Mouse (Mus musculus) lung, embryonic 16.5 days (tissue): Measurements from ENCODE around the gene Gm39115. TPM values are rescaled to one million over a fixed set of nuclear protein-coding genes. Genes with fewer than 3 reads are reported as not detected.

Experiments
- ATAC-seq: fragments of 200-750 bp; cut with Nextera tagmentation; 2 replicates; pipeline ENCODE4 v1.8.0; 2017; ENCODE audit warnings: low read depth, mild to moderate bottlenecking, moderate library complexity
- H3K27ac ChIP-seq: fragments of 300-500 bp; sonication (generic); 2 replicates; pipeline ENCODE4 v1.5.1; 2014; ENCODE audit warnings: mild to moderate bottlenecking, control low read depth, low read length
- H3K27me3 ChIP-seq: fragments of 300-500 bp; sonication (generic); 2 replicates; pipeline ENCODE4 v1.6.1; 2014; ENCODE audit warnings: low read depth, low read length, mixed read lengths; ENCODE audit not compliant: control insufficient read depth, insufficient read depth
- H3K36me3 ChIP-seq: fragments of 300-500 bp; sonication (generic); 2 replicates; pipeline ENCODE4 v1.6.1; 2014; ENCODE audit warnings: low read length; ENCODE audit not compliant: control insufficient read depth, insufficient read depth
- H3K4me1 ChIP-seq: fragments of 300-500 bp; sonication (generic); replicated peaks from 2 replicates; pipeline ENCODE4 v1.6.1; 2014; ENCODE audit warnings: low read length, mixed read lengths; ENCODE audit not compliant: control insufficient read depth, insufficient read depth
- H3K4me2 ChIP-seq: fragments of 300-500 bp; sonication (generic); 2 replicates; pipeline ENCODE4 v1.6.1; 2014; ENCODE audit warnings: low read depth, low read length, control low read depth
- H3K4me3 ChIP-seq: fragments of 300-500 bp; sonication (generic); 2 replicates; pipeline ENCODE4 v1.5.1; 2014; ENCODE audit warnings: mild to moderate bottlenecking, low read length, control low read depth
- H3K9ac ChIP-seq: fragments of 300-500 bp; sonication (generic); 2 replicates; pipeline ENCODE4 v1.6.1; 2014; ENCODE audit warnings: low read length, control low read depth
- H3K9me3 ChIP-seq: fragments of 300-500 bp; sonication (generic); 2 replicates; pipeline ENCODE4 v1.6.1; 2016; ENCODE audit warnings: low read length; ENCODE audit not compliant: control insufficient read depth
- WGBS: fragments of 180-500 bp; shearing (Covaris S2); extraction: QIAGEN DNeasy Blood & Tissue Kit; methylation state at CpG from one replicate; pipeline ENCODE4 v1.1.7; 2014; 5-methylcytosine and 5-hydroxymethylcytosine counted together
- polyA plus RNA-seq: library from polyadenylated mRNA; unstranded; fragments of >200 nt; fragmentation: Nextera tagmentation; extraction: Ambion mirVana; gene quantifications from 2 replicates; pipeline ENCODE4 v1.2.1, GENCODE M21; 2015

The Gm39115 gene
- polyA plus RNA-seq, 1 experiment from 2014 or later = not detected

- H3K4me2 ChIP-seq = no peak overlapping the region
- peaks cover 29% of the 10 kb centered on the region for H3K27me3 ChIP-seq
- no peak for ATAC-seq
- peaks cover 7% of the 10 kb centered on the region; the same call in 1 of the 2 replicates for H3K4me1 ChIP-seq
- H3K4me3 ChIP-seq = no peak overlapping the region
- WGBS = 42% methylated on average over 17 of the region's 17 CpGs
- no peaks in the 10 kb centered on the region for H3K9me3 ChIP-seq
- H3K36me3 ChIP-seq = no peaks in the 10 kb centered on the region
- H3K9ac ChIP-seq = no peak overlapping the region
- H3K27ac ChIP-seq = no peak overlapping the region
Observed at GRCm38 (mm10) chr7:142089648-142090447, 46.0 kb downstream of the Gm39115 start.

GRCm38 (mm10) chr7:142088886-142089285 is 46.9 kb downstream of the Gm39115 start:
- H3K9me3 ChIP-seq = no peaks in the 10 kb centered on the region
- no peak overlapping the region for H3K4me3 ChIP-seq
- ATAC-seq = peak; percentile 45; the same call in 1 of the 2 replicates
- peaks cover 20% of the 10 kb centered on the region for H3K27me3 ChIP-seq
- H3K36me3 ChIP-seq = no peaks in the 10 kb centered on the region
- 8% methylated on average over 5 of the region's 5 CpGs for WGBS
- H3K27ac ChIP-seq = no peak overlapping the region
- H3K4me1 ChIP-seq = peaks cover 15% of the 10 kb centered on the region
- H3K4me2 ChIP-seq = no peak overlapping the region
- H3K9ac ChIP-seq = no peak overlapping the region

- Histone ChIP-seq H3K4me3 (no peak overlapping the region), H3K36me3 (no peaks in the 10 kb centered on the region), H3K4me1 (peaks cover 20% of the 10 kb centered on the region), H3K4me2 (no peak overlapping the region), H3K9ac (no peak overlapping the region), H3K27ac (no peak overlapping the region), H3K9me3 (no peaks in the 10 kb centered on the region), H3K27me3 (peaks cover 24% of the 10 kb centered on the region)
- 89% methylated on average over 1 of the region's 1 CpGs for WGBS
- no peak for ATAC-seq
Observed at GRCm38 (mm10) chr7:142087069-142087652, 48.7 kb downstream of the Gm39115 start.

GRCm38 (mm10) chr7:142086159-142086905 is 49.5 kb downstream of the Gm39115 start:
- H3K27ac ChIP-seq = no peak overlapping the region
- H3K27me3 ChIP-seq = peaks cover 28% of the 10 kb centered on the region
- H3K9ac ChIP-seq = no peak overlapping the region
- H3K36me3 ChIP-seq = no peaks in the 10 kb centered on the region
- no peak overlapping the region for H3K4me2 ChIP-seq
- 69% methylated on average over 4 of the region's 4 CpGs for WGBS
- no peak overlapping the region for H3K4me3 ChIP-seq
- H3K4me1 ChIP-seq = peaks cover 21% of the 10 kb centered on the region
- no peaks in the 10 kb centered on the region for H3K9me3 ChIP-seq
- ATAC-seq = no peak

Other genes with a start within 250 kb of the Gm39115 start
- gene Tollip, start 217.5 kb downstream of the Gm39115 start, polyA plus RNA-seq = 54.3 and 55.2 TPM in 2 replicates
- gene Brsk2, start 186.3 kb downstream of the Gm39115 start, polyA plus RNA-seq = 0.59 and 0.60 TPM in 2 replicates
- gene Mob2, start 75.0 kb downstream of the Gm39115 start, polyA plus RNA-seq = 76.3 and 83.9 TPM in 2 replicates
- gene Dusp8, start 40.2 kb downstream of the Gm39115 start, polyA plus RNA-seq = 2.1 and 2.5 TPM in 2 replicates
- not detected in 2 replicates for gene Gm45618, start 15.3 kb downstream of the Gm39115 start, polyA plus RNA-seq
- not detected in 2 replicates for gene Gm45337, start 8.6 kb upstream of the Gm39115 start, polyA plus RNA-seq
- not detected in 2 replicates for gene Gm29735, start 21.1 kb upstream of the Gm39115 start, polyA plus RNA-seq
- gene Gm4553, start 29.7 kb upstream of the Gm39115 start, polyA plus RNA-seq = not detected in 2 replicates
- not detected in 2 replicates for gene Krtap5-2, start 40.0 kb upstream of the Gm39115 start, polyA plus RNA-seq
- gene Gm10153, start 54.4 kb upstream of the Gm39115 start, polyA plus RNA-seq = not detected in 2 replicates
- not detected in 2 replicates for gene Krtap5-3, start 65.3 kb upstream of the Gm39115 start, polyA plus RNA-seq
- gene Gm7579, start 75.8 kb upstream of the Gm39115 start, polyA plus RNA-seq = not detected in 2 replicates
- gene Krtap5-5, start 93.9 kb upstream of the Gm39115 start, polyA plus RNA-seq = not detected in 2 replicates
- gene Gm40460, start 105.0 kb upstream of the Gm39115 start, polyA plus RNA-seq = not detected in 2 replicates
- gene Gm2431, start 122.3 kb upstream of the Gm39115 start, polyA plus RNA-seq = not detected in 2 replicates
- gene Gm4559, start 138.3 kb upstream of the Gm39115 start, polyA plus RNA-seq = not detected in 2 replicates
- not detected in 2 replicates for gene Krtap5-1, start 161.1 kb upstream of the Gm39115 start, polyA plus RNA-seq
- not detected in 2 replicates for gene Krtap5-4, start 167.5 kb upstream of the Gm39115 start, polyA plus RNA-seq
- gene Ifitm10, start 237.7 kb upstream of the Gm39115 start, polyA plus RNA-seq = 5.6 and 7.5 TPM in 2 replicates
- gene Gm49369, start 246.6 kb upstream of the Gm39115 start, polyA plus RNA-seq = 2.5 and 3.2 TPM in 2 replicates